Mouse (Mus musculus): ENCODE measurements around the gene Dusp6. TPM values are rescaled to one million over a fixed set of nuclear protein-coding genes. Genes with fewer than 3 reads are reported as not detected.

The Dusp6 gene
- polyA plus RNA-seq, 1 experiment from 2014 or later: 37.0 TPM

DNA sequence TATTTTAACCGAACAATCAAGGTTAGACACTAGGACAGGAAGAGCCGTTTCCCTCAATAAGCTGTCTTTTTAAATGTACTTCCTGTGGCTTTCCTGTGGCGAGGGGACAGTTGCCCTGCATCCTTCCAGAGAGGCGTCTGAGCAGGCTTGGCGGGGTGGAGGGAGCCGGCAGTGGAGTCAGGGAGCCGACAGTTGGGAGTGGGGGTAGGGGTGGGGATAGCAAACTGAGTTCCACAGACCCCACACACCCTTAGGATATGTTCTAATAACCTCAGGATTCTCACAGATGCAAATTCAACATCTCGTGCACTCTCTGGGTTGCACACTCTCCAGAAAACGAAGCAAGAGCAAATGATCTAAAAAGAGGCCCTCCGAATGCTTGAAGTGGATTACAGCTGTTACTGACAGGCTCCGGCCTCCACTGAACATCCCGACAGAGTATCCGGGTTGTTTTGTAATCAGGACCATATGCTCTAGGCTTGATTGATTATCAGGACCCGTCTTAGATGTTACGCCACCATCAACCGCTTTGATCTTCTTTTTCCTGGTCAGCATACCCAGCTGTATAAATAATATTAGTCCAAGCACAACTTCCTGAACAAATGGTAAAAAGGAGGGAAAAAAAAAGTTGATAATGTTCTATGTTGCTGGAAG, 33.9 kb upstream of the Dusp6 start:
- H3K4me1 ChIP-seq (replicated peaks; ENCODE audit: control insufficient read depth, insufficient read depth, low read length): 0 out of 2 replicates have a peak, but pooled peaks cover 2% of the 10 kb centered on the region
- no peak overlapping the region for H3K4me3 ChIP-seq (replicated peaks; ENCODE audit: low read length)
- no peak for ATAC-seq
- no peak overlapping the region for H3K4me2 ChIP-seq (ENCODE audit: low read length)
- H3K9ac ChIP-seq (replicated peaks; ENCODE audit: low read depth, low read length): no peak overlapping the region
- H3K27me3 ChIP-seq (replicated peaks; ENCODE audit: control insufficient read depth, insufficient read depth, low read length): no peaks in the 10 kb centered on the region
- no peaks in the 10 kb centered on the region for H3K36me3 ChIP-seq (ENCODE audit: control insufficient read depth, insufficient read depth)
- WGBS: 28% methylated on average over 16 of the region's 16 CpGs
- H3K27ac ChIP-seq (ENCODE audit: low read length): no peak overlapping the region
- no peaks in the 10 kb centered on the region for H3K9me3 ChIP-seq (ENCODE audit: control insufficient read depth, low read length)

DNA sequence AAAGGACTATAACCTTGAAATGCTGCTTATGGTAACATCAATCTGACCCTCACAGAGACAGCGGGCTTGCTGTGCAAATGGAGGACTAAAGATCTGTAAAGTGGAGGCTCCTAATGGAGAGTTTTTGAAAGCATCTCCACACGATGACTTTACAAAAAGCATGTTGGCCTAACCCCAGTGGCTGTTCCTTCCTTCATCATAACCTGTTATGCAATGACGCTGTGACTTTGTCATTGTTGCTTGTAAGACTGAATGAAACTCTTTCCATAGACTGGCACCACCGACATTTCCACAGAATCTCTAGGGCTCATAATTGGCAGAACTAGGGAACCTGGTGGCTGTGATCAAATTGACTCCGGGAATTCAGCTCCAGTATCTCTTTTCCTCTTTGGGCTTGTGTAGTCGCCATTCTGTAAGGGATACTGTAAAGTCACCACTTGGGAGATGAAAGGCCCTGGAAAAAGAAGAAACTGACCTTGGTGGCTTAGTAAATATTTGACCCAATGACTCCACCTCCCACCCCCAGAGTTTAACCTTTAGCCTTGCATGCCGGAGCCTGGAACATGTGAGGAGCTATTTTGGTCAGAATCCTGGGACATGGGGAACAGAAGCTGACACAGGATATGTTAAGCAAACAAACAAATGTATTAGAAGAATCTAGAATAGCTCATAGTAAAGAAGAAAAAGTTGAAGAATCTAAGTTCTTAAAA, 30.4 kb upstream of the Dusp6 start:
- Histone ChIP-seq H3K27me3 (replicated peaks; ENCODE audit: control insufficient read depth, insufficient read depth, low read length) (no peaks in the 10 kb centered on the region), H3K9ac (replicated peaks; ENCODE audit: low read depth, low read length) (no peak overlapping the region), H3K4me1 (replicated peaks; ENCODE audit: control insufficient read depth, insufficient read depth, low read length) (0 out of 2 replicates have a peak, but pooled peaks cover 2% of the 10 kb centered on the region), H3K4me2 (ENCODE audit: low read length) (no peak overlapping the region), H3K27ac (ENCODE audit: low read length) (no peak overlapping the region), H3K9me3 (ENCODE audit: control insufficient read depth, low read length) (no peaks in the 10 kb centered on the region), H3K36me3 (ENCODE audit: control insufficient read depth, insufficient read depth) (no peaks in the 10 kb centered on the region), H3K4me3 (replicated peaks; ENCODE audit: low read length) (no peak overlapping the region)
- ATAC-seq: no peak
- 82% methylated on average over 7 of the region's 7 CpGs for WGBS

DNA sequence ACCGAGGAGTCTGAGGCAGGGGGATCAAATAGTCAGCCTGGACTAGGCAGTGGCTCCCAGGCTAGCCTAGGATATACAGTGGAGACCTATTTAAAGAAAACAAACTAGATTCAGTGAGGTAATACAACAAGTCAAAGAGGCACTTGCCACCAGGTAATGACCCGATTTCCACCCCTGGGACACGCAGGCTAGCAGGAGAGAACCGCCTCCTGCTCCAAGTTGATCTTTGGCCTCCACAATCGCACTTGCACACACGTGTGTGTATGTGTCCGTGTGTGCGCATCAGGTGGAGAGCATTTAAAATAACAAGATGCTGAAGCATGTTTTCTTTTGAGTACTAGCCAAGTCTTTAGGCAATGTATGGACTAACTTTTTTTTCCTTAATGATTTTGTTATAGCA, 28.7 kb upstream of the Dusp6 start:
- H3K27ac ChIP-seq (ENCODE audit: low read length): no peak overlapping the region
- 91% methylated on average over 8 of the region's 8 CpGs for WGBS
- no peaks in the 10 kb centered on the region for H3K27me3 ChIP-seq (replicated peaks; ENCODE audit: control insufficient read depth, insufficient read depth, low read length)
- ATAC-seq: no peak
- H3K4me1 ChIP-seq (replicated peaks; ENCODE audit: control insufficient read depth, insufficient read depth, low read length): no peaks in the 10 kb centered on the region
- H3K4me3 ChIP-seq (replicated peaks; ENCODE audit: low read length): no peak overlapping the region
- H3K36me3 ChIP-seq (ENCODE audit: control insufficient read depth, insufficient read depth): no peaks in the 10 kb centered on the region
- H3K4me2 ChIP-seq (ENCODE audit: low read length): no peak overlapping the region
- H3K9ac ChIP-seq (replicated peaks; ENCODE audit: low read depth, low read length): no peak overlapping the region
- no peaks in the 10 kb centered on the region for H3K9me3 ChIP-seq (ENCODE audit: control insufficient read depth, low read length)

DNA sequence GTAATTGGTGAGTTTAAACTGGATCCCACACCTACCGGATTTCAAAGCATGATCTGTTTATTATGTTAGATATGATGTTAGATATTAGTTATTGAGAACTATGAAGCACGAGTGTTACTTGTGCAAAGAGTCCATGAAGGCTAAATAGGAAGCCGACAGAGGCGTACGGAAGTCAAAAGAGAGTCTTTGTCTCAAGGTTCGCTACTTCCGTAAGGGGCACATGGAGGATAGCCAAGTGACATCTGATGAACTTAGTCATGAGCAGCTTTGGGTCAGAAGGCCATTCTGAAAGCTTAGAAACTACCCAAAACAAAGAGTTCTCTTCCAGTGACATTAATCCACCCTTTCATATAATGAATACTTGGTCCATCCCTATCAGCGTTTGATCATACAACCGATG, 27.9 kb upstream of the Dusp6 start:
- H3K27me3 ChIP-seq (replicated peaks; ENCODE audit: control insufficient read depth, insufficient read depth, low read length): no peaks in the 10 kb centered on the region
- WGBS: 92% methylated on average over 9 of the region's 9 CpGs
- no peak for ATAC-seq
- H3K4me3 ChIP-seq (replicated peaks; ENCODE audit: low read length): no peak overlapping the region
- no peaks in the 10 kb centered on the region for H3K9me3 ChIP-seq (ENCODE audit: control insufficient read depth, low read length)
- H3K27ac ChIP-seq (ENCODE audit: low read length): no peak overlapping the region
- no peaks in the 10 kb centered on the region for H3K4me1 ChIP-seq (replicated peaks; ENCODE audit: control insufficient read depth, insufficient read depth, low read length)
- H3K36me3 ChIP-seq (ENCODE audit: control insufficient read depth, insufficient read depth): no peaks in the 10 kb centered on the region
- H3K4me2 ChIP-seq (ENCODE audit: low read length): no peak overlapping the region
- no peak overlapping the region for H3K9ac ChIP-seq (replicated peaks; ENCODE audit: low read depth, low read length)

DNA sequence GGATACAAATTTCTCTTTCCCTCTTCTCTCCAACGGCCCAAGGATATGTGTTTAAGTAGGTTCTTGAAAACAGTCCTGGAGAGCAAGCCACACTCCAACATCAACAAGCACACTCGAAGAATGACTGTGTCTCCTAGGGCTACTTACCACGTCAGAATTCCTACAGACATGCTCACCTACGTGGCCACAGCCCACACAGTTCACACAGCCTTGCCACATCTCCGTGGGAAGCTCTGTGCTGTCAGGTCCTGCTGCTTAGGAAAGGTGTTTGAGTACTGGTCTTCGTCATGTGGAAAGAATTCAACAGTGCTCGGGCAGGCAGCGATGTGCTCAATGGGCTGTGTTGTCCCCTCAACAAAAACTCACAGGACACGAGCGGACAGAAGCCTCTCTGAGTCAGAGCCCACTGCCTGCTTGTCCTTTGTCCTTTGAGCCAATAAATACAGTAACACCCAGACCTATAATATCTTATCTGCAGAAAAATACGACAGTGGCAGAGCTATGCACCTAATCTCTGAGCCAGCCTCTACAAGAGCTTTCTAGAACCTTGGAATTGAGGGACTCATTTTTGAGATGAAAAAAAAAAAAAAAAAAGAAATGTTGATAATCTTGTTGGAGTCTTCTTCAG, 25.7 kb upstream of the Dusp6 start:
- H3K4me2 ChIP-seq (ENCODE audit: low read length): no peak overlapping the region
- H3K9ac ChIP-seq (replicated peaks; ENCODE audit: low read depth, low read length): no peak overlapping the region
- no peaks in the 10 kb centered on the region for H3K9me3 ChIP-seq (ENCODE audit: control insufficient read depth, low read length)
- WGBS: 82% methylated on average over 11 of the region's 11 CpGs
- no peak overlapping the region for H3K4me3 ChIP-seq (replicated peaks; ENCODE audit: low read length)
- H3K36me3 ChIP-seq (ENCODE audit: control insufficient read depth, insufficient read depth): no peaks in the 10 kb centered on the region
- no peak overlapping the region for H3K27ac ChIP-seq (ENCODE audit: low read length)
- ATAC-seq: no peak
- peaks cover 1% of the 10 kb centered on the region; the same call in 1 of the 2 replicates for H3K4me1 ChIP-seq (replicated peaks; ENCODE audit: control insufficient read depth, insufficient read depth, low read length)
- H3K27me3 ChIP-seq (replicated peaks; ENCODE audit: control insufficient read depth, insufficient read depth, low read length): no peaks in the 10 kb centered on the region

DNA sequence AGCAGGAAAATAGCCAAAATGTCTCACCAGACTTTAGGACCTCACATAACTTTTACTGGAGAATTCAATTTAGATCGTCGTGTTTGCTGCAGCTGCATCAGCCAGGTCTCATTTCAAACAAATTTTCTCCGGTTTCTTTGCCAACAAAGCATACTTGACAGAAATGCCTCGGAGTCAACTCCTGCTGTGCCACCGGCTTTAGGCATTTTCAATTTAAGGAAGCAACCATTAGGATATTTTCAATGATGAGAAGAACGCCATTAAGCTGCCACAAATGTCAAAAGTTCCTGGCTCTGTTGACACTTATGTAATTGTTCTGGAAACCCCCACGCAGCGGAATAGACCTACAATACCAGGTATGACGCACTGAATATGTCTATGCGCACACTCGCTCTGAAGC, 24.5 kb upstream of the Dusp6 start:
- 70% methylated on average over 11 of the region's 11 CpGs for WGBS
- Histone ChIP-seq H3K27ac (ENCODE audit: low read length) (no peak overlapping the region), H3K36me3 (ENCODE audit: control insufficient read depth, insufficient read depth) (no peaks in the 10 kb centered on the region), H3K27me3 (replicated peaks; ENCODE audit: control insufficient read depth, insufficient read depth, low read length) (no peaks in the 10 kb centered on the region), H3K4me3 (replicated peaks; ENCODE audit: low read length) (no peak overlapping the region), H3K4me2 (ENCODE audit: low read length) (no peak overlapping the region), H3K9ac (replicated peaks; ENCODE audit: low read depth, low read length) (no peak overlapping the region), H3K9me3 (ENCODE audit: control insufficient read depth, low read length) (no peaks in the 10 kb centered on the region), H3K4me1 (replicated peaks; ENCODE audit: control insufficient read depth, insufficient read depth, low read length) (peaks cover 9% of the 10 kb centered on the region; the same call in 1 of the 2 replicates)
- ATAC-seq: no peak

DNA sequence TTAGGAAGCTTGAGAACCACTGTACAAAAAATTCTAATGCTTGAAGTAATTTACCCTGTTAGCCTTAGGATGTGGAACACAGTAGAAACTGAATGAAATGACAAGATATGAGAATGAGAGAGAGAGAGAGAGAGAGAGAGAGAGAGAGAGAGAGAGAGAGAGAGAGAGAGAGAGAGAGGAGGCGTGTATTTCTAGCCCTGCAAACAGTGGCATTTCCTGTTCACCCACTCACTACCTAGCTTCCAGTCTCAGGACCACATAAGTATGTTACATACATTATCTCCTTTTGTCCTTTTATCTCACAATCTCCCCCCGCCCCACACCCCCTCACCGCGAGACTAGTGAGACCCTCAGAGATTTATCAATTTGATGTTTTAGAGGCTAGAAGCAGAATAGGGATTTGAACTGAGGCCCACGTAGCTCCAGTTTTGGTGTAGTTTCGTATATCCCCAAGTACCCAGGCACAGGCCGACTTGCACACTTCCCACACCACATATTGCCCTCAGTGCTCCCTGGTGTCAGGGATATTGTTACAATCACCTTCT, 21.7 kb upstream of the Dusp6 start:
- peaks cover 9% of the 10 kb centered on the region; the same call in 1 of the 2 replicates for H3K4me1 ChIP-seq (replicated peaks; ENCODE audit: control insufficient read depth, insufficient read depth, low read length)
- no peak overlapping the region for H3K9ac ChIP-seq (replicated peaks; ENCODE audit: low read depth, low read length)
- H3K27ac ChIP-seq (ENCODE audit: low read length): no peak overlapping the region
- no peak overlapping the region for H3K4me3 ChIP-seq (replicated peaks; ENCODE audit: low read length)
- no peak overlapping the region for H3K4me2 ChIP-seq (ENCODE audit: low read length)
- H3K27me3 ChIP-seq (replicated peaks; ENCODE audit: control insufficient read depth, insufficient read depth, low read length): no peaks in the 10 kb centered on the region
- no peaks in the 10 kb centered on the region for H3K36me3 ChIP-seq (ENCODE audit: control insufficient read depth, insufficient read depth)
- no peak for ATAC-seq
- H3K9me3 ChIP-seq (ENCODE audit: control insufficient read depth, low read length): no peaks in the 10 kb centered on the region
- WGBS: 93% methylated on average over 7 of the region's 7 CpGs

DNA sequence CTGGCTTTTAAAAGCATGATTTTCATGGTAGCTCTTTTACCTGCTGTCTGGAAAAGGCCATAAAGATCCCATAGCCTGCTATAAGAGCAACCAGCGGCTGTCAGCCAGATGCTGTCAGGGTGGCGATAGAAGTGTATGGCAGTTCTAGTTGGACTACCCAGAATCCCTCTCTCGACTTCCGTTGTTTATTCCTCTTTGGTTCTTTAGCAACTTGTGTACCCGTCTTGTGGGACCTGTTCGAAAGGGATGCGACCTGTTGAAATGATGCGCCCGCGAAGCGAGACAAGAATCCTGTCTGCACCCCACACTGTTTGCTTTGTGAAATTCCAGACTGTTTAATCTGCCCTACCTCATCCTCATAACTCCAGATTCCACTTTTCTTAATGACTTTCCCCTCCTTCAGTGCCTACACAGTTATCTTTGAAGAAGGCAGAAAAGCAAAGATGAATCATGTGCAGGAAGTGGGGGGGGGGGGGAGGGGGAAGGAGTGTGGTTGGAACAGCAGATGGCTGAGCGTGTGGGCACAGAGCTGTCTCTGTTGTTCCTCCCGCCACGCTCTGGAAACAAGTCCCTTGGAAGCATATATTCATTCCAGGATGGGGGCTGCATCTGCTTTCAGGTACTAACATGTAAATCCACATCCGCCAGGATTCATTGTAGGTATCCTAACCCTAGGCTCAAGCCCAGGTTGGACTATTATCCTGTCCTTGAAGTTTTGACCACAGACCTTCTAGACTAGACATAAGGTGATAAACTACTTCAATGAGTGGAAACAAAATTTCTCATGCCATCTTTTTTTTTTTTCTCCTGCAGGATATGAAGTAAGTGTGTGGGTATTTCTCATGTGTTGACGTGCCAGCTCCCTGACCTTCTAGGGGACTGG, 21.0 kb upstream of the Dusp6 start:
- Histone ChIP-seq H3K36me3 (ENCODE audit: control insufficient read depth, insufficient read depth) (no peaks in the 10 kb centered on the region), H3K4me1 (replicated peaks; ENCODE audit: control insufficient read depth, insufficient read depth, low read length) (peaks cover 9% of the 10 kb centered on the region; the same call in 1 of the 2 replicates), H3K4me2 (ENCODE audit: low read length) (no peak overlapping the region), H3K9ac (replicated peaks; ENCODE audit: low read depth, low read length) (no peak overlapping the region), H3K27ac (ENCODE audit: low read length) (no peak overlapping the region), H3K27me3 (replicated peaks; ENCODE audit: control insufficient read depth, insufficient read depth, low read length) (no peaks in the 10 kb centered on the region), H3K9me3 (ENCODE audit: control insufficient read depth, low read length) (no peaks in the 10 kb centered on the region), H3K4me3 (replicated peaks; ENCODE audit: low read length) (no peak overlapping the region)
- ATAC-seq: peak; percentile 58; the same call in 1 of the 2 replicates
- 79% methylated on average over 16 of the region's 16 CpGs for WGBS
